Mouse (Mus musculus) ES-Bruce4 (cell line): ENCODE data around the gene Olfr1394. TPM values are rescaled to one million over a fixed set of nuclear protein-coding genes. Genes with fewer than 3 reads are reported as not detected.

ENCODE experiments used
- H3K27ac ChIP-seq: 2 replicates; pipeline ENCODE4 v1.5.1; 2012; ENCODE audit warnings: low read length, inconsistent platforms; ENCODE audit not compliant: insufficient read depth
- H3K27me3 ChIP-seq: 2 replicates; pipeline ENCODE4 v1.6.1; 2012; ENCODE audit warnings: mild to moderate bottlenecking, low read length, inconsistent platforms; ENCODE audit not compliant: control insufficient read depth, poor library complexity, insufficient read depth, severe bottlenecking
- H3K36me3 ChIP-seq: 2 replicates; pipeline ENCODE4 v1.6.1; 2012; ENCODE audit warnings: inconsistent platforms, mild to moderate bottlenecking, low read length, moderate library complexity; ENCODE audit not compliant: control insufficient read depth, poor library complexity, insufficient read depth, severe bottlenecking
- H3K4me1 ChIP-seq: one replicate; pipeline ENCODE4 v1.8.1; 2011; ENCODE audit warnings: low read length; ENCODE audit not compliant: control insufficient read depth, insufficient read depth
- H3K4me3 ChIP-seq: 2 replicates; pipeline ENCODE4 v1.5.1; 2011; ENCODE audit warnings: low read depth, mild to moderate bottlenecking, low read length
- H3K9ac ChIP-seq: 2 replicates; pipeline ENCODE4 v1.6.1; 2012; ENCODE audit warnings: low read depth, mild to moderate bottlenecking, inconsistent platforms; ENCODE audit not compliant: poor library complexity, severe bottlenecking
- H3K9me3 ChIP-seq: replicated peaks from 2 replicates; pipeline ENCODE4 v1.6.1; 2012; ENCODE audit warnings: mild to moderate bottlenecking, low read length, inconsistent platforms; ENCODE audit not compliant: control insufficient read depth, poor library complexity, insufficient read depth, severe bottlenecking
- CTCF ChIP-seq: IDR thresholded peaks from one replicate; pipeline ENCODE4 v1.8.1; 2011; ENCODE audit warnings: low read depth, low read length
- EP300 ChIP-seq: IDR thresholded peaks from 2 replicates; pipeline ENCODE4 v1.6.1; 2011; ENCODE audit warnings: low read depth, low read length; ENCODE audit not compliant: insufficient read depth
- POLR2A ChIP-seq: IDR thresholded peaks from one replicate; pipeline ENCODE4 v1.8.1; 2011; ENCODE audit warnings: low read length; ENCODE audit not compliant: insufficient read depth
- polyA plus RNA-seq: library from polyadenylated mRNA; stranded (reverse); fragments of >200 nt; gene quantifications from 2 replicates; pipeline ENCODE4 v1.2.4, GENCODE M21; 2011; ENCODE audit warnings: low read depth; ENCODE audit not compliant: missing spikeins, insufficient read depth, insufficient read length

Gene Olfr1394
- polyA plus RNA-seq, result not detected in 2 replicates

GRCm38 (mm10) chr11:49154077-49154476, at the start of gene Olfr1394:
Olfr1394 (plus strand) TSS chr11:49154377.
- no peaks in the 10 kb centered on the region; the same call in 1 of the 2 replicates for H3K27me3 ChIP-seq

GRCm38 (mm10) chr11:49105752-49106151, 48.4 kb upstream of the Olfr1394 start:
- TF ChIP-seq EP300, result no peak
- TF ChIP-seq CTCF, result no peak
- no peak for TF ChIP-seq POLR2A
- Histone ChIP-seq H3K27me3 (no peaks in the 10 kb centered on the region), H3K4me3 (no peak overlapping the region), H3K9ac (no peak overlapping the region), H3K27ac (no peak overlapping the region), H3K9me3 (no peaks in the 10 kb centered on the region), H3K4me1 (no peaks in the 10 kb centered on the region), H3K36me3 (no peaks in the 10 kb centered on the region)

More at GRCm38 (mm10) chr11:49154077-49154476, at the start of gene Olfr1394:
- Histone ChIP-seq H3K4me1 (no peaks in the 10 kb centered on the region), H3K9ac (no peak within 1 kb of the TSS), H3K9me3 (no peaks in the 10 kb centered on the region), H3K36me3 (no peaks in the 10 kb centered on the region), H3K27ac (no peak within 1 kb of the TSS), H3K4me3 (no peak within 1 kb of the TSS)
- no peak for TF ChIP-seq EP300
- no peak for TF ChIP-seq POLR2A
- no peak for TF ChIP-seq CTCF

GRCm38 (mm10) chr11:49107650-49108537, 46.3 kb upstream of the Olfr1394 start:
- H3K9ac ChIP-seq, result no peak overlapping the region
- H3K4me3 ChIP-seq, result no peak overlapping the region
- TF ChIP-seq EP300 (no peak), POLR2A (no peak), CTCF (no peak)
- H3K9me3 ChIP-seq, result no peaks in the 10 kb centered on the region
- H3K4me1 ChIP-seq, result no peaks in the 10 kb centered on the region
- H3K27ac ChIP-seq, result no peak overlapping the region
- H3K36me3 ChIP-seq, result no peaks in the 10 kb centered on the region
- H3K27me3 ChIP-seq, result peaks cover 1% of the 10 kb centered on the region; the same call in 1 of the 2 replicates

- no peak overlapping the region for H3K27ac ChIP-seq
- no peak overlapping the region for H3K4me3 ChIP-seq
- TF ChIP-seq POLR2A (no peak), CTCF (peak; percentile 36), EP300 (no peak)
- H3K4me1 ChIP-seq, result no peaks in the 10 kb centered on the region
- no peaks in the 10 kb centered on the region for H3K36me3 ChIP-seq
- no peak overlapping the region for H3K9ac ChIP-seq
- H3K27me3 ChIP-seq, result peaks cover 1% of the 10 kb centered on the region; the same call in 1 of the 2 replicates
- no peaks in the 10 kb centered on the region for H3K9me3 ChIP-seq
Measured at GRCm38 (mm10) chr11:49108833-49109232, 45.3 kb upstream of the Olfr1394 start.

GRCm38 (mm10) chr11:49111000-49111399, 43.2 kb upstream of the Olfr1394 start:
- no peak overlapping the region for H3K27ac ChIP-seq
- no peaks in the 10 kb centered on the region for H3K9me3 ChIP-seq
- H3K9ac ChIP-seq, result no peak overlapping the region
- peaks cover 1% of the 10 kb centered on the region; the same call in 1 of the 2 replicates for H3K27me3 ChIP-seq
- no peaks in the 10 kb centered on the region for H3K36me3 ChIP-seq
- H3K4me3 ChIP-seq, result no peak overlapping the region
- H3K4me1 ChIP-seq, result no peaks in the 10 kb centered on the region
- TF ChIP-seq POLR2A (no peak), CTCF (no peak)
